Mouse (Mus musculus) cerebellum, postnatal 10 days (tissue): ENCODE measurements at regions not wholly inside any gene's neighbourhood (a gene's known extent, or its start where the extent isn't known, plus 50 kb on each side); places are given as distances from the start of the nearest gene placed in this dataset.
A peak's percentile ranks its signal among the peaks of the same experiment; 100 is the strongest.

Experiments
- DNase-seq, 2 experiments: peaks; one replicate each; pipeline ENCODE4 v3.0.0; 2021; ENCODE audit warnings: mixed read lengths in 2 of 2

GRCm38 (mm10) chr2:82828222-82828621 lies 115.2 kb upstream of the Fsip2 start:
- DNase-seq, result peak in 1 of 2 experiments; percentile 15

GRCm38 (mm10) chr2:82839852-82840251 lies 103.6 kb upstream of the Fsip2 start:
- DNase-seq, result no peak

GRCm38 (mm10) chr2:82847271-82847670 lies 96.2 kb upstream of the Fsip2 start:
- DNase-seq, result no peak

- DNase-seq, result no peak
Observed at GRCm38 (mm10) chr2:82847692-82848091, 95.7 kb upstream of the Fsip2 start.
